7 mouse cellular contexts compared by ENCODE assay signal in the genomic region with DNA sequence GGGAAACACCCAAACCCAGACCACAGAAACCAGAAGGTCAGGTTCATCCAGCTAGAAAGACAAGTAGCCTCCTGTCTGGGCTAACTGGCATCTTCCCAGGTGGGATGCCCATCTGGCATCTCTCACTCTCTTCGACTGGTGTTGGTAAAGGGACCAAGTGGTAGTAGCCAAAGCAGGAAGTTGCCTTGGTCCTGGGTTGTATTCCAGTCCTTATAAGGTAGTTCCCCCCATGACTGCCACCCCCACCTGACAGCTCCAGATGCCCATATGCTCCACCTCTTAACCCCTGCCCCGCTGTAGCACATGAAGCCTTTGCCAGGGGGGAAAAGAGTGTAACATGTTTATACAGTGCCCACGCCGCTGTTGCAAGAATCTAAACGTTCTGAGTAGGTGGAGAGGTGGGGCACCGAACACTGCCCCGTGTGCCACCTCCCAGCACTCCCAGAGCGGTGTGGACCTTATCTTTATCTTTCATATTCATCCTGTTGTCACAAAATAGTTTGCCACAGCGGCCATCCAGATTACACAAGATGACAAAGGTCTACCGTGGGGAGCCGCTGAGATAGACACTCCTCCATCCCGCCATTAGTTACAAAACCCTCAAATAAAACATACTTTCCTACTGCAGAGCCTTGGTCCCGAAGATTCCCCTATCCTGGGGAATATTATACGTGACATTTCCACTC. TPM values are rescaled to one million over a fixed set of nuclear protein-coding genes. Genes with fewer than 3 reads are reported as not detected.
DNase-seq lines count a peak whose midpoint lies in the region; ATAC-seq and TF ChIP-seq lines count a peak whose summit lies in the region.

No protein-coding gene starts in this region.

- peak overlapping the region; percentile 63 for H3K27ac ChIP-seq in embryonic facial prominence, embryonic 15.5 days (replicated peaks)
- H3K27ac ChIP-seq in hindbrain, embryonic 11.5 days (ENCODE audit: low read depth, low read length): no peak overlapping the region
- H3K27ac ChIP-seq in lung, embryonic 14.5 days (ENCODE audit: low read depth): peak overlapping the region; percentile 64

- ATAC-seq in embryonic facial prominence, embryonic 15.5 days (ENCODE audit: insufficient number of reproducible peaks, low FRiP score, low TSS enrichment, low read depth): no peak
- ATAC-seq in hindbrain, embryonic 11.5 days (ENCODE audit: low FRiP score): no peak
- ATAC-seq in lung, embryonic 14.5 days (ENCODE audit: insufficient read depth): no peak

- TF ChIP-seq CTCF in C2C12 (IDR thresholded peaks at IDR 0.05; ENCODE audit: control insufficient read depth, insufficient read depth, insufficient read length): no peak
- TF ChIP-seq CTCF in lung, embryonic 14.5 days (IDR thresholded peaks at IDR 0.05; ENCODE audit: low read depth): no peak

- H3K27me3 ChIP-seq in C2C12 (ENCODE audit: control insufficient read depth, insufficient read depth, insufficient read length): no peaks in the 10 kb centered on the region
- no peaks in the 10 kb centered on the region for H3K27me3 ChIP-seq in embryonic facial prominence, embryonic 15.5 days
- H3K27me3 ChIP-seq in hindbrain, embryonic 11.5 days (ENCODE audit: control insufficient read depth, insufficient read depth, low read length): no peaks in the 10 kb centered on the region
- H3K27me3 ChIP-seq in lung, embryonic 14.5 days (ENCODE audit: insufficient read depth, low read length): no peaks in the 10 kb centered on the region

- 19% methylated on average over 14 of the region's 14 CpGs for WGBS in embryonic facial prominence, embryonic 15.5 days
- WGBS in hindbrain, embryonic 11.5 days: 42% methylated on average over 14 of the region's 14 CpGs
- WGBS in lung, embryonic 14.5 days: 10% methylated on average over 14 of the region's 14 CpGs

- H3ac ChIP-seq in C2C12 (ENCODE audit: control insufficient read depth, insufficient read length, low read depth): peak overlapping the region; percentile 87

- peaks cover 44% of the 10 kb centered on the region for H3K4me1 ChIP-seq in embryonic facial prominence, embryonic 15.5 days
- no peaks in the 10 kb centered on the region for H3K4me1 ChIP-seq in hindbrain, embryonic 11.5 days (replicated peaks; ENCODE audit: control insufficient read depth, insufficient read depth, low read length)
- peaks cover 11% of the 10 kb centered on the region for H3K4me1 ChIP-seq in lung, embryonic 14.5 days (ENCODE audit: insufficient read depth)

- intact Hi-C loops in left cerebral cortex, postnatal 36 days (cut with DNase I): no loop called here

- peaks cover 41% of the 10 kb centered on the region for H3K36me3 ChIP-seq in C2C12 (ENCODE audit: control insufficient read depth, insufficient read depth)
- H3K36me3 ChIP-seq in embryonic facial prominence, embryonic 15.5 days: peaks cover 29% of the 10 kb centered on the region
- H3K36me3 ChIP-seq in hindbrain, embryonic 11.5 days (ENCODE audit: control insufficient read depth, insufficient read depth, low read length): peaks cover 2% of the 10 kb centered on the region; the same call in 1 of the 2 replicates
- H3K36me3 ChIP-seq in lung, embryonic 14.5 days (ENCODE audit: insufficient read depth): peaks cover 34% of the 10 kb centered on the region

- peaks cover 10% of the 10 kb centered on the region for H3K79me3 ChIP-seq in C2C12 (ENCODE audit: low read depth)

- peak; percentile 92 for DNase-seq in 416B (ENCODE audit: low read depth)
- DNase-seq in hindbrain, embryonic 11.5 days (ENCODE audit: low spot score): no peak
- DNase-seq in lung, embryonic 14.5 days: peak; percentile 23
- DNase-seq in skeletal muscle tissue, adult 2 months (ENCODE audit: low read depth, low spot score): peak; percentile 87
- no peak for DNase-seq in left cerebral cortex, postnatal 36 days (ENCODE audit: low spot score in 2 of 2)

- peaks cover 33% of the 10 kb centered on the region for H3K79me2 ChIP-seq in C2C12 (ENCODE audit: control insufficient read depth, insufficient read depth)

- no peaks in the 10 kb centered on the region for H3K9me3 ChIP-seq in embryonic facial prominence, embryonic 15.5 days (replicated peaks)
- no peaks in the 10 kb centered on the region for H3K9me3 ChIP-seq in hindbrain, embryonic 11.5 days (ENCODE audit: control insufficient read depth, low read length)
- H3K9me3 ChIP-seq in lung, embryonic 14.5 days (ENCODE audit: low read depth, low read length): no peaks in the 10 kb centered on the region

- peak overlapping the region; percentile 94 for H3K4me3 ChIP-seq in C2C12 (ENCODE audit: insufficient read depth, poor library complexity, severe bottlenecking)
- peak overlapping the region; percentile 82 for H3K4me3 ChIP-seq in embryonic facial prominence, embryonic 15.5 days (replicated peaks)
- H3K4me3 ChIP-seq in hindbrain, embryonic 11.5 days (ENCODE audit: low read depth, low read length): peak overlapping the region; percentile 100
- peak overlapping the region; percentile 98 for H3K4me3 ChIP-seq in lung, embryonic 14.5 days (ENCODE audit: low read depth, low read length)

- peak overlapping the region; percentile 87 for H3K9ac ChIP-seq in embryonic facial prominence, embryonic 15.5 days
- H3K9ac ChIP-seq in hindbrain, embryonic 11.5 days (ENCODE audit: low read depth, low read length): peak overlapping the region; percentile 90
- H3K9ac ChIP-seq in lung, embryonic 14.5 days: peak overlapping the region; percentile 90

- peak overlapping the region; percentile 84 for H3K4me2 ChIP-seq in embryonic facial prominence, embryonic 15.5 days (replicated peaks)
- peak overlapping the region; percentile 75 for H3K4me2 ChIP-seq in hindbrain, embryonic 11.5 days (replicated peaks; ENCODE audit: low read depth, low read length)
- peak overlapping the region; percentile 75 for H3K4me2 ChIP-seq in lung, embryonic 14.5 days

TF ChIP-seq in C2C12, 6 proteins besides CTCF, POLR2A, EP300 and RAD21:
- peak; percentile 26 for TF ChIP-seq USF1 (IDR thresholded peaks at IDR 0.05; ENCODE audit: low read depth)
- no peak for TF ChIP-seq FOSL1 (IDR thresholded peaks at IDR 0.05; ENCODE audit: insufficient read depth, low read length, poor library complexity, severe bottlenecking)

RNA-seq across cellular contexts. Expression of gene Sun2, which starts 1.0 kb away (rescaled TPM):
- polyA plus RNA-seq in C2C12 (2012; fragmentation: generic; extraction: Trizol): 56.7 TPM
- 6.4 and 7.7 TPM in 2 replicates for polyA plus RNA-seq in embryonic facial prominence, embryonic 15.5 days (2015; fragmentation: Nextera tagmentation; extraction: Ambion mirVana)
- 4.3 and 9.5 TPM in 2 replicates for polyA plus RNA-seq in hindbrain, embryonic 11.5 days (2014; fragmentation: Nextera tagmentation; extraction: Ambion mirVana)
- 7.5 and 8.6 TPM in 2 replicates for polyA plus RNA-seq in lung, embryonic 14.5 days (2014; fragmentation: Nextera tagmentation; extraction: Ambion mirVana)
- 10 to 100 TPM; 43.2 to 47.5 TPM for total RNA-seq in left cerebral cortex, postnatal 36 days (2021)

RNA-seq across cellular contexts. Expression of gene Dnal4, which starts 36.3 kb away (rescaled TPM):
- 48.9 TPM for polyA plus RNA-seq in C2C12 (2012; fragmentation: generic; extraction: Trizol)
- 73.3 and 77.6 TPM in 2 replicates for polyA plus RNA-seq in embryonic facial prominence, embryonic 15.5 days (2015; fragmentation: Nextera tagmentation; extraction: Ambion mirVana)
- 61.8 and 71.9 TPM in 2 replicates for polyA plus RNA-seq in hindbrain, embryonic 11.5 days (2014; fragmentation: Nextera tagmentation; extraction: Ambion mirVana)
- polyA plus RNA-seq in lung, embryonic 14.5 days (2014; fragmentation: Nextera tagmentation; extraction: Ambion mirVana): 61.0 and 63.8 TPM in 2 replicates
- total RNA-seq in left cerebral cortex, postnatal 36 days (2021): 10 to 100 TPM; 50.7 to 51.3 TPM

RNA-seq across cellular contexts. Expression of gene Gtpbp1, which starts 50.7 kb away (rescaled TPM):
- polyA plus RNA-seq in C2C12 (2012; fragmentation: generic; extraction: Trizol): 62.5 TPM
- polyA plus RNA-seq in embryonic facial prominence, embryonic 15.5 days (2015; fragmentation: Nextera tagmentation; extraction: Ambion mirVana): 36.4 and 39.1 TPM in 2 replicates
- 28.1 and 33.9 TPM in 2 replicates for polyA plus RNA-seq in hindbrain, embryonic 11.5 days (2014; fragmentation: Nextera tagmentation; extraction: Ambion mirVana)
- polyA plus RNA-seq in lung, embryonic 14.5 days (2014; fragmentation: Nextera tagmentation; extraction: Ambion mirVana): 35.5 and 37.9 TPM in 2 replicates
- 10 to 100 TPM; 45.1 to 47.1 TPM for total RNA-seq in left cerebral cortex, postnatal 36 days (2021)

RNA-seq across cellular contexts. Expression of gene Josd1, which starts 53.6 kb away (rescaled TPM):
- polyA plus RNA-seq in C2C12 (2012; fragmentation: generic; extraction: Trizol): 37.0 TPM
- polyA plus RNA-seq in embryonic facial prominence, embryonic 15.5 days (2015; fragmentation: Nextera tagmentation; extraction: Ambion mirVana): 27.0 and 28.0 TPM in 2 replicates
- 12.2 and 14.7 TPM in 2 replicates for polyA plus RNA-seq in hindbrain, embryonic 11.5 days (2014; fragmentation: Nextera tagmentation; extraction: Ambion mirVana)
- polyA plus RNA-seq in lung, embryonic 14.5 days (2014; fragmentation: Nextera tagmentation; extraction: Ambion mirVana): 15.0 and 15.2 TPM in 2 replicates
- 10 to 100 TPM; 64.0 to 69.3 TPM for total RNA-seq in left cerebral cortex, postnatal 36 days (2021)

Comparison
In these comparisons a context has a peak if more than half of its experiments do, and no peak if none do; other contexts are left out.
1. DNase-seq: peak in 416B (single experiment), lung, embryonic 14.5 days (single experiment) and skeletal muscle tissue, adult 2 months (single experiment); none in hindbrain, embryonic 11.5 days (single experiment) and left cerebral cortex, postnatal 36 days (0 of 2).
2. Peak in every context shown above with its lines, with median percentiles within 50 percentile points of each other: H3K4me3 ChIP-seq, H3K4me2 ChIP-seq and H3K9ac ChIP-seq.